Mouse (Mus musculus): ENCODE measurements around the gene Raf1. TPM values are rescaled to one million over a fixed set of nuclear protein-coding genes. Genes with fewer than 3 reads are reported as not detected.

Gene Raf1
- polyA plus RNA-seq, 1 experiment from 2014 or later = 104 TPM

DNA sequence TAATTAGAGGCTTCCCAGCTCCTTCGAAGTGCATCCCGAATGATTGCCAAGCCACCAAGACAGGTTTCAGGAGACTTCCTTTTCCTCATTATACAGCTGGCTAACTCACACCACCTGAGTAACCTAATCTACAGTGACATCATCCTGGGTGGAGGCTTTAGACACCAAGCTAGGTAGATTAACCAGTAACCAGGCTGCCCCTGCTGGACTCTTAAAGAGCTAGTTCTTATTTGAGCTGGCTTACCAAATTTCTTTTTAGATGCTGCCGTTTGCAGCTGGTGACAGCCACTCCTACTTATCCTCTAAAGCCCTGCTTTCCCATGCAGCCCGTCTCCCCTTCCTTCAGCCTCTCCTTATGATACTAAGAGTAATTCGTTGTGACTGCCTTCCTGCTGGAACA lies 84.0 kb downstream of the Raf1 start, which contains the start of gene Mkrn2os:
Gene Mkrn2os (minus strand): TSS at position 119 of the 400 bp plus-strand sequence.
- Histone ChIP-seq H3K9me3 (replicated peaks; ENCODE audit: control insufficient read depth, low read length) (no peaks in the 10 kb centered on the region), H3K4me3 (ENCODE audit: low read length) (no peak within 1 kb of the TSS), H3K4me1 (ENCODE audit: control insufficient read depth, insufficient read depth, low read length) (no peaks in the 10 kb centered on the region), H3K4me2 (ENCODE audit: low read depth, low read length) (no peak within 1 kb of the TSS), H3K9ac (ENCODE audit: low read length) (no peak within 1 kb of the TSS), H3K27me3 (ENCODE audit: control insufficient read depth, insufficient read depth, low read length) (no peaks in the 10 kb centered on the region), H3K36me3 (ENCODE audit: control insufficient read depth, insufficient read depth) (no peaks in the 10 kb centered on the region), H3K27ac (ENCODE audit: low read length) (no peak within 1 kb of the TSS)
- no peak for ATAC-seq (replicated peaks; ENCODE audit: extremely low read depth, insufficient read depth, low FRiP score)
- WGBS = 44% methylated on average over 5 of the region's 5 CpGs

DNA sequence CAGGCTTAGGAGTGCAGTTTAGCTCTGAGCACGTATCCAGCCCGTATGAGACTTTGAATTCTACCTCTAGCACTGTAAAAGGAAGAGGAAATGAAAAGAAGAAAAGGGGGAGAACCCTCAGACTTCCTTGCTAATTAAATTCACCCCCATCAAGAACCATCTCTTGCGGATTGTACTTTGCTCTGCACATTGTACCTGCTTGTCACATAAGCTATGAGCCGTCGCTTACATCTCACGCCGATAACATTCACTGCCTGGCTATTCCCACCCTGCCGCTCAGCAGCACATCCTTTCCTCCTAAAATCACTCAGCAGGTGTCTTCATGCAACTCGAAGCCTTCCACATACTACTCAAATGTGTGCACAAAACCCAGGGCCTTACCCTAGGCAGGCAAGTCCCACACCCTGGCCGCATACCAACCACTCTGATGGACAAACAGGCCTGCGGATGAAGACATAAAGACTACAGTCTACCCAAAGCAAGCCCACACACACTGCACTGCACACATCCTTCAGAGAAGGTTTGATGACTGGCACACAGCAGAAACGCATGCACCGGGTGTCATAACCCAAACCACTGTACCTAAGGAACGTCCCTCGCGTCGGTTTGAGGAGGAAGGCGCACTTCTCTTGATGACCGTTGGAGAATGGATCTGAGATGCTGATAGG lies 84.6 kb downstream of the Raf1 start:
- Histone ChIP-seq H3K9me3 (replicated peaks; ENCODE audit: control insufficient read depth, low read length) (no peaks in the 10 kb centered on the region), H3K4me3 (ENCODE audit: low read length) (no peak overlapping the region), H3K36me3 (ENCODE audit: control insufficient read depth, insufficient read depth) (no peaks in the 10 kb centered on the region), H3K4me2 (ENCODE audit: low read depth, low read length) (no peak overlapping the region), H3K27me3 (ENCODE audit: control insufficient read depth, insufficient read depth, low read length) (no peaks in the 10 kb centered on the region), H3K4me1 (ENCODE audit: control insufficient read depth, insufficient read depth, low read length) (no peaks in the 10 kb centered on the region), H3K9ac (ENCODE audit: low read length) (no peak overlapping the region), H3K27ac (ENCODE audit: low read length) (no peak overlapping the region)
- no peak for ATAC-seq (replicated peaks; ENCODE audit: extremely low read depth, insufficient read depth, low FRiP score)
- 79% methylated on average over 19 of the region's 19 CpGs for WGBS

DNA sequence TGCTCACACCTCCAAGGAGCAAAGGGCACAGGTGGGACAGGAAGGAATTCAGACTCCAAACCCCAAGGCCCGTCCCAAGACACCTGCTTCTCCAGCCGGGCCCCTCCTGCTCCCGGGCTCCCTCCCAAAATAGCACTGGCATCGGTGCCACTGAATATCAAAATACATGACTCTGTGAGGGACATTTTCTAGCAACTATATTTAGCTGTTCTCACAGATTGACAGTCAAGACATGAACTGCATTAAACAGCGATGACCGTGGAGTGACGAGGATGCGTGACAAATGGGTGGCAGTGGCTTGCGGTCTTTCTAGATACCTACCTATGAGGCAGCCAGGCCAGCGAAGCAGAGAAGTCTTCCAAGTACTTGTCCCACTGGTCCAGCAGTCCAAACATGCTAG lies 90.1 kb downstream of the Raf1 start:
- 0 out of 2 replicates have a peak overlapping the region, but pooled peaks have one; percentile 25 for H3K9ac ChIP-seq (ENCODE audit: low read length)
- peak overlapping the region; percentile 12; the same call in 1 of the 2 replicates for H3K4me3 ChIP-seq (ENCODE audit: low read length)
- peaks cover 5% of the 10 kb centered on the region for H3K36me3 ChIP-seq (ENCODE audit: control insufficient read depth, insufficient read depth)
- H3K9me3 ChIP-seq (replicated peaks; ENCODE audit: control insufficient read depth, low read length) = peaks cover 3% of the 10 kb centered on the region; the same call in 1 of the 2 replicates
- H3K27me3 ChIP-seq (ENCODE audit: control insufficient read depth, insufficient read depth, low read length) = no peaks in the 10 kb centered on the region
- 42% methylated on average over 10 of the region's 10 CpGs for WGBS
- peak overlapping the region; percentile 53 for H3K4me2 ChIP-seq (ENCODE audit: low read depth, low read length)
- H3K27ac ChIP-seq (ENCODE audit: low read length) = peak overlapping the region; percentile 69
- ATAC-seq (replicated peaks; ENCODE audit: extremely low read depth, insufficient read depth, low FRiP score) = no peak; the same call in 1 of the 2 replicates
- peaks cover 6% of the 10 kb centered on the region; the same call in 1 of the 2 replicates for H3K4me1 ChIP-seq (ENCODE audit: control insufficient read depth, insufficient read depth, low read length)

DNA sequence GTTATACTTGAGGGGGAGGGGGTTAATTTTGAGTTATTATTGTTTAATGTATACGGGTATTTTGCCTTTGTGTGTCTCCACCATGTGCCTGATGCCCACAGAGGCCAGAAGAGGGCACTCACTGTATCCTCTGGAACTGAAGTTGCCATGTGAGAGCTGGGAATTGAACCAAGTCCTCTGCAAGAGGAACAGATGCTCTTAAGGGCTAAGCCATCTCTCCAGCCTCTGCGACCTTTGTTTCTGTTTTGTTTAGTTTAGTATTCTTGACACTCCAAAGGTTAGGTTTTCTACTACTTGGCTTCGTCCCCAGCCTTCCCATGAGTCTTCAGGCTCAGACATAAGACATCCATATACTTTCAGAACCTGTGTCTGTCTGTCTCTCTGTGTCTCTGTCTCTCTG lies 92.3 kb downstream of the Raf1 start:
- Histone ChIP-seq H3K4me3 (ENCODE audit: low read length) (no peak overlapping the region), H3K9me3 (replicated peaks; ENCODE audit: control insufficient read depth, low read length) (peaks cover 3% of the 10 kb centered on the region; the same call in 1 of the 2 replicates), H3K36me3 (ENCODE audit: control insufficient read depth, insufficient read depth) (peaks cover 5% of the 10 kb centered on the region), H3K27me3 (ENCODE audit: control insufficient read depth, insufficient read depth, low read length) (no peaks in the 10 kb centered on the region), H3K4me1 (ENCODE audit: control insufficient read depth, insufficient read depth, low read length) (peaks cover 6% of the 10 kb centered on the region; the same call in 1 of the 2 replicates), H3K9ac (ENCODE audit: low read length) (no peak overlapping the region), H3K4me2 (ENCODE audit: low read depth, low read length) (no peak overlapping the region), H3K27ac (ENCODE audit: low read length) (no peak overlapping the region)
- ATAC-seq (replicated peaks; ENCODE audit: extremely low read depth, insufficient read depth, low FRiP score) = no peak
- 73% methylated on average over 3 of the region's 3 CpGs for WGBS

DNA sequence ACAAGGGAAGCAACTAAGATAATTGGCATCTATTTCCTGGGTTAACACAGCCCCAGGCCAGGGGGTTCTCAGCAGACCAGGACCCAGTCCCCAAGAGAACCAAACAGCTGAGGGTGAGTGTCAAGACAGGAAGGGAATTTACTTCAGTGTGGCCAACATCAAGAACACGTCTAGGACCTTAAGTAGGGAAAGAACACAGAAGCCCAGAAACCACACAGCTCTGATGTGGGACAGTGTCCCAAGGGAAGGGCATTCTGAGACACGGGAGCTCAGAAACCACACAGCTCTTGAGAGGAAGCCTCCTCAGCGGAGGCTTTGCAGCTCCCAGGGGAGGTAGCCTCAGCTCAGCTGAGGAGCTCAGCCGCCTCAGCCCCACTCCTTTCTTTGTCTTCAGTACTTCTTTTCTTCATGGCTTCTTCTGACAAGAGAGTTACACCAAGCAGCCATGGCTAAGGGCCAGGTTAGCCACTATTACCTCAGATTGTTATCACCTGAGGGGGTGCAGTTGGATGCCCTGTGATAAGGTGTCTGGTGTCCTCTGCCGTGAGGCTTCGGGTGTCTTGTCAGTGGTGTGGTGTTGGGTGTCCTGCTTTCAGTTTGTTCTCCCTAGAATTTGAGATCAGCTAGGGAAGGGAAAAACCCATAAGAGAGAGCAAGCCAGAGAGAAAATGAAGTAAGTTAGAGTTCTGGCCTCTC lies 92.9 kb downstream of the Raf1 start:
- Histone ChIP-seq H3K27ac (ENCODE audit: low read length) (no peak overlapping the region), H3K4me2 (ENCODE audit: low read depth, low read length) (no peak overlapping the region), H3K4me1 (ENCODE audit: control insufficient read depth, insufficient read depth, low read length) (peaks cover 6% of the 10 kb centered on the region; the same call in 1 of the 2 replicates), H3K36me3 (ENCODE audit: control insufficient read depth, insufficient read depth) (peaks cover 5% of the 10 kb centered on the region), H3K27me3 (ENCODE audit: control insufficient read depth, insufficient read depth, low read length) (no peaks in the 10 kb centered on the region), H3K9me3 (replicated peaks; ENCODE audit: control insufficient read depth, low read length) (peaks cover 3% of the 10 kb centered on the region; the same call in 1 of the 2 replicates), H3K9ac (ENCODE audit: low read length) (no peak overlapping the region), H3K4me3 (ENCODE audit: low read length) (no peak overlapping the region)
- 71% methylated on average over 6 of the region's 6 CpGs for WGBS
- no peak for ATAC-seq (replicated peaks; ENCODE audit: extremely low read depth, insufficient read depth, low FRiP score)

DNA sequence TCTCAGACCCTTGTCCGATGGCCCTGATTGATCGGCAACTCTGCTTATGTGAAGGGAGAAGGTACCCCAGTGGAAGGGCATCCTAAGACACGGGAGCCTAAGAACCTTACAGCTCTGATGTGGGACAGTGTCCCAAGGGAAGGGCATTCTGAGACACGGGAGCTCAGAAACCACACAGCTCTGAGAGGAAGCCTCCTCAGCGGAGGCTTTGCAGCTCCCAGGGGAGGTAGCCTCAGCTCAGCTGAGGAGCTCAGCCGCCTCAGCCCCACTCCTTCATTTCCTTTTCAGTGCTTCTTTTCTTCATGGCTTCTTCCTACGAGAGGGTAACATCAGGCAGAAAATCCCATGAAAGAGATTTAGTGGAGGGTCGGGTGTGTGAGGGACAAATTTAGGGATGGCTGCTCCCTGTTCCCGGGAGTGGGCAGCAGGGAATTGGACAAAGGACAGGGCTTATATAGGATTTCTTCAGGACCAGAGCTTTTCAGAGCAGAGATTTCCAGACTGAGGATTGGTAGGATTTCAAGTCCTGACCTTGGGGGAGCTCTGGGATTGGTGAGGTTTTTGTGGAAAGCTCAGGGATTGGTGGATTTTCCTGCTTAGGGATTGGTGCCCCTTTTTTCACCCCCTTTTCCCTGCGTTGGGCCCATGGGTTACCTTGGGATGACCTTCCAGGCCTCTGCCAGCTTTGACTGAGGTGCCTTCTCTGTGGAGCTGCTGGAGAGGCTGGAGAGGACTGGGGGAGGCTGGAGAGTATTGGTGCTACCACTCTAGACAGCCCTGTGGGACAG lies 93.9 kb downstream of the Raf1 start:
- H3K9me3 ChIP-seq (replicated peaks; ENCODE audit: control insufficient read depth, low read length) = peaks cover 3% of the 10 kb centered on the region; the same call in 1 of the 2 replicates
- ATAC-seq (replicated peaks; ENCODE audit: extremely low read depth, insufficient read depth, low FRiP score) = no peak
- 83% methylated on average over 10 of the region's 10 CpGs for WGBS
- no peaks in the 10 kb centered on the region for H3K27me3 ChIP-seq (ENCODE audit: control insufficient read depth, insufficient read depth, low read length)
- no peak overlapping the region for H3K4me2 ChIP-seq (ENCODE audit: low read depth, low read length)
- H3K4me3 ChIP-seq (ENCODE audit: low read length) = no peak overlapping the region
- H3K27ac ChIP-seq (ENCODE audit: low read length) = no peak overlapping the region
- H3K36me3 ChIP-seq (ENCODE audit: control insufficient read depth, insufficient read depth) = peaks cover 10% of the 10 kb centered on the region
- no peak overlapping the region for H3K9ac ChIP-seq (ENCODE audit: low read length)
- peaks cover 6% of the 10 kb centered on the region; the same call in 1 of the 2 replicates for H3K4me1 ChIP-seq (ENCODE audit: control insufficient read depth, insufficient read depth, low read length)

DNA sequence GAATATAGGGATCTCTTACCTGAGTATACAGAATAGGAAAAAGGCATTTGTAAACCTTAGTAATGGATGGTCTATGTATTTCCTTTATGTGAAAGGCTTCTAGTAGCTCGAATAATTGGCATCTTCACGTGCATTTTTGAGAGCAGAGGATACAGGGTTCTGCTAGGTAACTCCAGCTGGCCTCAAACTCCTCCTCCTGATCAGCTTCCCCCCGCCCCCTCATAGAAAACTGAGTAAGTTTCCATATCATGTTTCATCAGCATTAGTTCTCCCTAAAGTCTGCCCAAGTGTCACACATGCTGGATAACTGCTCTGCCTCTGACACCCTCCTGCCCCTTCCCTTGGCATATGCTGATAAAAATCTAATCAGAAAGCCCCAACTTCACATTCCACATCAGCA lies 95.6 kb downstream of the Raf1 start:
- H3K4me1 ChIP-seq (ENCODE audit: control insufficient read depth, insufficient read depth, low read length) = no peaks in the 10 kb centered on the region
- H3K36me3 ChIP-seq (ENCODE audit: control insufficient read depth, insufficient read depth) = peaks cover 23% of the 10 kb centered on the region
- no peak overlapping the region for H3K4me3 ChIP-seq (ENCODE audit: low read length)
- H3K9ac ChIP-seq (ENCODE audit: low read length) = no peak overlapping the region
- H3K4me2 ChIP-seq (ENCODE audit: low read depth, low read length) = no peak overlapping the region
- peaks cover 3% of the 10 kb centered on the region; the same call in 1 of the 2 replicates for H3K9me3 ChIP-seq (replicated peaks; ENCODE audit: control insufficient read depth, low read length)
- ATAC-seq (replicated peaks; ENCODE audit: extremely low read depth, insufficient read depth, low FRiP score) = no peak
- 78% methylated on average over 3 of the region's 3 CpGs for WGBS
- no peaks in the 10 kb centered on the region for H3K27me3 ChIP-seq (ENCODE audit: control insufficient read depth, insufficient read depth, low read length)
- H3K27ac ChIP-seq (ENCODE audit: low read length) = no peak overlapping the region

DNA sequence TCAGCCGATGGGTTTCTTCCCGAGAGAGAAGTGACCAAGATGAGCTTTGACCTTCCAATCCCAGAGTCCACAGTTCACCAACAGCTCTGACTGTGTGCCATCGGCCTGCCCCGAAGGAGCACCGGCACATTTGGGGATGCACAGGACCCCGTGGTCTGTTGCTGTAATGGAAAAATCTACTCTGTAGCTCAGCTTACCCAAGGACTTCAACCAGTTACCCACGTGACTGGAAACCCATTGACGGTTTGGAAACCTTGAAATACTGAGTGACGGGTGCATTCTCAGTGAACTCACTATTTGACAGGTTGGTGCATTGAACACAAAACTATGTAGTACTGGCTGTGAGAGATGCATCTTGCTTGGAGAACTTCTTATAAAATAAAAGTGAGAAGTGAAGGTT lies 98.5 kb downstream of the Raf1 start:
- Histone ChIP-seq H3K27me3 (ENCODE audit: control insufficient read depth, insufficient read depth, low read length) (no peaks in the 10 kb centered on the region), H3K36me3 (ENCODE audit: control insufficient read depth, insufficient read depth) (peaks cover 23% of the 10 kb centered on the region), H3K4me1 (ENCODE audit: control insufficient read depth, insufficient read depth, low read length) (no peaks in the 10 kb centered on the region), H3K27ac (ENCODE audit: low read length) (no peak overlapping the region), H3K4me2 (ENCODE audit: low read depth, low read length) (no peak overlapping the region), H3K9me3 (replicated peaks; ENCODE audit: control insufficient read depth, low read length) (peaks cover 3% of the 10 kb centered on the region; the same call in 1 of the 2 replicates), H3K9ac (ENCODE audit: low read length) (no peak overlapping the region), H3K4me3 (ENCODE audit: low read length) (no peak overlapping the region)
- ATAC-seq (replicated peaks; ENCODE audit: extremely low read depth, insufficient read depth, low FRiP score) = no peak
- 92% methylated on average over 9 of the region's 9 CpGs for WGBS
